Mouse (Mus musculus) ES-CJ7 (cell line): ENCODE data around the gene Cfap45.

Source experiments
- DNase-seq: peaks from one replicate; pipeline ENCODE4 v3.0.0; 2011; ENCODE audit warnings: low read depth, low spot score

Cfap45 gene

GRCm38 (mm10) chr1:172555638-172556037, 35.0 kb downstream of the Cfap45 start, which contains the start of gene Vsig8:
Vsig8 (plus strand) TSS chr1:172555938.
- DNase-seq = no peak

GRCm38 (mm10) chr1:172562641-172563464, 42.3 kb downstream of the Cfap45 start:
- DNase-seq = peak; percentile 87

- no peak for DNase-seq
Observed at GRCm38 (mm10) chr1:172563465-172563828, 42.8 kb downstream of the Cfap45 start.

GRCm38 (mm10) chr1:172566131-172566530, 45.5 kb downstream of the Cfap45 start:
- DNase-seq = no peak

- no peak for DNase-seq
Observed at GRCm38 (mm10) chr1:172567758-172568157, 47.2 kb downstream of the Cfap45 start.

DNA sequence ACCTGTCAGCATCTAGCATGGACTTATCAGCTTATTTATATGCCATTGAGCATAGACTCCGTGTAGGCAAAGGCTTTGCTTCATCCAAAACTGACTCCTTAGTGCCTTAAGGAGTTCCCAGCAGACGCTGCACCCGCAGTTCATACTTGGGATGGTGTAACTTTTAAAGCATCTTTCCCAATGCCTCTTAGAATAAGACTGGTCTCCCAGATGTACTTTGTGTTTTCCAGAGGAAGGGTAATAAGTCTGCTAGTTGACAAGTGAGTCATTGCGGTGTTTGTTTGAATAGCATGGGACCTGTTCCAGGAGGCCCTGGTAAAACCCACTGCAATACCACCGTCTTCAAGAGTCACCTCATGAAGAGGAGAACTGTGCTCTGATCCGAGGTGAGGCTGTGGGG, 59.5 kb downstream of the Cfap45 start:
- no peak for DNase-seq

DNA sequence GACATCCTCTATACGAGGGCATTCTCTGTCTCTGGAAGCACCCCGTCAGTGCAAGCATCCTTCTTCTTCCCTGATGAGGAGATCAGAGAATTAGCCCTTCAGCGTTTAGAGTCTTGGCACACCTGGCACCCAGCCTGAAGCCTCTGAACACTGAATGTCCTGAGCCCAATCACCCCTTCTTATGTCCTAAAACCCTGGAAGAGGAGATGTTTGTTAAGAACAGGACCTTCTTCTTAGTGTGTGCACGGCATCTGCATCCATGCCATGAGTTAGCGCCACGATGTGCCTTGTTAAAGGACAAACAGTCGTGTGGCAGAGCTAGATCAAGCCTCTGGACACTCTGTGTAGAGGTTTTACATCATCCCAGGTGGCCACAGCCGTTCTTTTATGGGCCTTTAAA, 61.8 kb downstream of the Cfap45 start:
- DNase-seq = no peak

GRCm38 (mm10) chr1:172584271-172584670, 63.7 kb downstream of the Cfap45 start:
- no peak for DNase-seq

GRCm38 (mm10) chr1:172585026-172585425, 64.4 kb downstream of the Cfap45 start:
- no peak for DNase-seq

DNA sequence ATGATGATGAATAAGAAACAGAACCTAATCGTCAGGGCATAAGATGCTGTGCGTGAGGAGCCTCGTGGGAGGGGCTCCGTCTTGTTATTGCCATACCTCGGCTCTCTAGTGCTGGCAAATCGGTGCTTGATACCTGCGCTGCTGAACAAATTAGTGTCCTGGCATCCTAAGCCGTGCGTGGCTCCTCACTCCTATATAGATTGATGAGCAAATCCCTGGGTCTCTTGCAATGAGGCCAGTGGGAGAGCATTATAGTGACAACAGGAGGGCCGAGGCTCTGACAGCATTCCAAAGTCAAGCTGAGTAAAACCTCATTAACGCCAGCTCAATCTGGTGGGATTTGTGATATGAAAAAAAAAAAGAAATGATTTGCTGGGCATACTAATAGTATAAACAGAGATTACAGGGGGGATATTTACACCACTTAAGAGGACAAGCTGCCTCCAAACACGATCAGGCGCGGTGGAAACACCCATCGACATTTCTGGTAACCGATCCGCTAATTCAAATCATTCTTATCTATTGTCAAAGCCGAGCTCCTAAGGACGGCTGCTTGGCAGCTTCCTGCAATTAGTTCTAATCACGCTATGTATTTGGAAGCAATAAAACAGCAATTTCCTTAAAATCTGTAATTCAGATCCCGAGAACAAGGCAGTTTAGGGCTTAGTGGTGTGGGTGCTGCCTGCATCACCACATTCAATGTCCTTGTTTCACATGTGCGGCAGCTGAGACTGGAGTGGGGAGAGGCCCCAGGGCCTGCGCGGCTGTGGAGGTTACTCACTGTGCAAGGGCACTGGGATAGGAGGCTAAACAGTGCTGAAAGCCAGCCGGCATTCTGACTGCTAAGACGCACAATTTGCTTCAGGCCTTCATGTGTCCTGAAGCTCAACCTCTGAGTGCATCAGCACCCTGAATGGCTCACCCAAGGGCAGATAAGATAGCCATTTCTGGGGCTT, 65.3 kb downstream of the Cfap45 start:
- DNase-seq = no peak

DNA sequence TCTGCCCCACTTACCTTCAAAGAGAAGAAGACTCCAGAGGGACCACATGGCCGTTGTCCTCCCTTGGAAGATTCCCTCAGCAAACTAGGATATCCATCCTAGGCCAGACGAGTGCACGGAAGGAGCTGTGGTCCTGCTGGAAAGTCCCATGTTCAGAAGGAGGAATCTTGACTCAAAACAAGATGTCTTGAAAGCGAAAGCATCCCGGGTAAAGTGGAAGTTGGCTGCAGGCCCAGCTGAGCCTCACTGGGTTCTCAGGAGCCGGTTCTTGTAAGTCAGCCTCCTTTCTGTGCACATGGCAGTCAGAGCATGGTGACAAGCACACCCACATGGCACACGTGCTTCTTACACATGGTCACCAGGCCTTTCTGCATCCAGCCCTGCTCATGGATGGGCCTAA, 69.8 kb downstream of the Cfap45 start, which contains the start of gene Slamf8:
Slamf8 (minus strand) TSS at position 184 of the 400 bp plus-strand sequence.
- no peak for DNase-seq

GRCm38 (mm10) chr1:172593321-172593720, 72.7 kb downstream of the Cfap45 start:
- no peak for DNase-seq

GRCm38 (mm10) chr1:172593956-172594355, 73.4 kb downstream of the Cfap45 start:
- no peak for DNase-seq

DNA sequence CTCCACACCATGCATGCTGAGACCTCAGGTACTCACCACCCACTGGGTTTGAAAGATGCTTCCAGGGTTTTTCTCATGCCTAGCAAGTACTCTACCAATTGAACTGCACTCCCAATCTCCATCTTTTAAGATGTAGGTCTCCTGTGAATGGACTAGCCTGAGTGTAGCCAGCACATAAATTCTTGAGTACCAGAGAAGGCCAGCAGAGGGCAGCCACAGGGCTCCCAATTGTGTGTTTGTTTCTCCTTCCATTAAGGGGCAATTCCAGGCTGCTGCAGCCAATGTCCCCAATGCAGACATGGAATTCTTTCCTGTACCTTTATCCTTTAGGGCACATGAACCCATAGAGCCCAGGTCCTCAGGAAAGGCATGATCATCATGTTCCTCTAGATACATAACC, 73.9 kb downstream of the Cfap45 start:
- DNase-seq = peak; percentile 63
